Mouse (Mus musculus): ENCODE measurements around the gene Adgre5. TPM values are rescaled to one million over a fixed set of nuclear protein-coding genes. Genes with fewer than 3 reads are reported as not detected.

Adgre5 gene
- polyA plus RNA-seq (2012; fragmentation: generic; extraction: Trizol), result 1 to 10 TPM in 1 of 2 experiments, under 1 TPM in 1; 0.37 to 4.7 TPM

DNA sequence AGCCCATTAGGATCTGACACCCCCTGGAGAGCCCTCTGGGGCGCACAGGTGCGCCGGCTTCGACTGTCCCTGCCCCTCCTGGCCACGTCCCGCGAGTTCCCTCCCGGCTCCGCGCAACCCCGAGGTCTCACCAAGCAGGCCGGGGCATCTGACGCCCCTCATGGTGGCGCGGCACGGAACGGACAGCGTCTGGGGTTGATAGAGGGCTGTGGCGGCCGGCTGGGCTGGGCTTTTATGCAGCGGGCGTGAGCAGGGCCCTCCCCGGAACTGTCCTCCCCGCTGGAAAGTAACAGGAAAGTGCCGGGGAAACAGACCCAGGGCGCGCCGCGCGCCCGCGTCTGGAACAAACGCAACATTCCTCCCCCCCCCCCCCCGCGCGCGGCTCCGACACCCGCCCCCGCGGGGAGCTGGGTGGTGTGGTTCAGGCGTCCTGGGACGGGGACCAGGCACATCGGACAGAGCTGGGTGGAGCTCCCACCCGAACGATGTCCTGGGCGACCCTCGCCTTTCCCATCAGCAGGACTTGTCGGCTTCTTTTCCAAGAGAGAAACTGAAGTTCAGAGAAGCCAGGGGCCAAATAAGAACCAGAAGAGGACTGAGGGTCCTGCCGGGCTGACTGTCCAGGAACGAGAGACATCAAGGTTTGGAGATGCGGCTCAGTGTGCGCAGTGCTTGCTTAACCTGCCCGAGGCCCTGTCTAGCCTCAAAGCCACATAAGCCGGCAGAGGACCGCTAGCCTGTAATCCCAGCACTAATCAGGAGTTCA, at the start of gene Adgre5:
Gene Adgre5 (minus strand): TSS at position 351 of the 766 bp plus-strand sequence.

GRCm38 (mm10) chr8:83715031-83715690, 26.0 kb downstream of the Adgre5 start, which contains the start of gene Ddx39:
TSS of gene Ddx39 (plus strand) at chr8:83715177.

GRCm38 (mm10) chr8:83698661-83699453, 42.3 kb downstream of the Adgre5 start, which contains the start of gene Pkn1:
TSS of gene Pkn1 (minus strand) at chr8:83699179.

Other genes starting within 250 kb of the Adgre5 start
- not detected for gene Olfr370, start 205.5 kb downstream of the Adgre5 start, polyA plus RNA-seq (2012; fragmentation: generic; extraction: Trizol)
- 100 to 1,000 TPM; 393 to 579 TPM for gene Ndufb7, start 174.7 kb downstream of the Adgre5 start, polyA plus RNA-seq (2012; fragmentation: generic; extraction: Trizol)
- 100 to 1,000 TPM; 261 to 327 TPM for gene Tecr, start 133.4 kb downstream of the Adgre5 start, polyA plus RNA-seq (2012; fragmentation: generic; extraction: Trizol)
- 10 to 100 TPM; 21.4 to 22.5 TPM for gene Dnajb1, start 133.1 kb downstream of the Adgre5 start, polyA plus RNA-seq (2012; fragmentation: generic; extraction: Trizol)
- 10 to 100 TPM; 52.6 to 79.8 TPM for gene Gipc1, start 88.6 kb downstream of the Adgre5 start, polyA plus RNA-seq (2012; fragmentation: generic; extraction: Trizol)
- gene Ptger1, start 74.6 kb downstream of the Adgre5 start, polyA plus RNA-seq (2012; fragmentation: generic; extraction: Trizol), result 1 to 10 TPM in 1 of 2 experiments, under 1 TPM in 1; 0.22 to 6.8 TPM
- gene Pkn1, start 42.1 kb downstream of the Adgre5 start, polyA plus RNA-seq (2012; fragmentation: generic; extraction: Trizol), result 10 to 100 TPM; 27.6 to 40.0 TPM
- gene Ddx39, start 26.1 kb downstream of the Adgre5 start, polyA plus RNA-seq (2012; fragmentation: generic; extraction: Trizol), result 100 to 1,000 TPM in 1 of 2 experiments, 10 to 100 TPM in 1; 49.1 to 133 TPM
- gene Adgrl1, start 158.8 kb upstream of the Adgre5 start, polyA plus RNA-seq (2012; fragmentation: generic; extraction: Trizol), result 10 to 100 TPM in 1 of 2 experiments, 1 to 10 TPM in 1; 2.6 to 18.1 TPM
- under 1 TPM; 0.02 to 0.17 TPM for gene Gm10644, start 213.9 kb upstream of the Adgre5 start, polyA plus RNA-seq (2012; fragmentation: generic; extraction: Trizol)
- gene Asf1b, start 214.2 kb upstream of the Adgre5 start, polyA plus RNA-seq (2012; fragmentation: generic; extraction: Trizol), result 10 to 100 TPM; 26.5 to 32.4 TPM
- 10 to 100 TPM; 46.8 to 89.9 TPM for gene Prkaca, start 231.7 kb upstream of the Adgre5 start, polyA plus RNA-seq (2012; fragmentation: generic; extraction: Trizol)

Data from C3H10T1/2 (cell line).